Mouse (Mus musculus): ENCODE results near the gene Pik3r2. TPM values are rescaled to one million over a fixed set of nuclear protein-coding genes. Genes with fewer than 3 reads are reported as not detected.

Gene Pik3r2
- polyA plus RNA-seq, 1 experiment from 2014 or later: 112 TPM

GRCm38 (mm10) chr8:70803761-70804480, 27.4 kb upstream of the Pik3r2 start:
- H3K27me3 ChIP-seq (ENCODE audit: control insufficient read depth, insufficient read depth, low read depth, low read length): peaks cover 32% of the 10 kb centered on the region
- H3K4me3 ChIP-seq (ENCODE audit: low read depth, low read length): peak overlapping the region; percentile 58

GRCm38 (mm10) chr8:70802786-70803510, 26.4 kb upstream of the Pik3r2 start:
- Histone ChIP-seq H3K27me3 (ENCODE audit: control insufficient read depth, insufficient read depth, low read depth, low read length) (peaks cover 32% of the 10 kb centered on the region), H3K4me1 (ENCODE audit: control insufficient read depth, insufficient read depth, low read length) (peaks cover 13% of the 10 kb centered on the region), H3K9me3 (replicated peaks; ENCODE audit: control insufficient read depth, low read length, poor library complexity, severe bottlenecking) (no peaks in the 10 kb centered on the region), H3K4me3 (ENCODE audit: low read depth, low read length) (no peak overlapping the region), H3K4me2 (ENCODE audit: low read length) (no peak overlapping the region), H3K27ac (ENCODE audit: low read length) (no peak overlapping the region), H3K9ac (ENCODE audit: low read depth, low read length) (no peak overlapping the region), H3K36me3 (ENCODE audit: control insufficient read depth, insufficient read depth, low read length) (no peaks in the 10 kb centered on the region)
- no peak for ATAC-seq
- WGBS: 76% methylated on average over 11 of the region's 11 CpGs

More at GRCm38 (mm10) chr8:70803761-70804480, 27.4 kb upstream of the Pik3r2 start:
- no peak; the same call in 1 of the 2 replicates for ATAC-seq
- H3K4me1 ChIP-seq (ENCODE audit: control insufficient read depth, insufficient read depth, low read length): peaks cover 10% of the 10 kb centered on the region
- 1% methylated on average over 40 of the region's 47 CpGs for WGBS
- no peaks in the 10 kb centered on the region for H3K36me3 ChIP-seq (ENCODE audit: control insufficient read depth, insufficient read depth, low read length)
- H3K9me3 ChIP-seq (replicated peaks; ENCODE audit: control insufficient read depth, low read length, poor library complexity, severe bottlenecking): no peaks in the 10 kb centered on the region
- H3K9ac ChIP-seq (ENCODE audit: low read depth, low read length): peak overlapping the region; percentile 61
- peak overlapping the region; percentile 82 for H3K4me2 ChIP-seq (ENCODE audit: low read length)
- H3K27ac ChIP-seq (ENCODE audit: low read length): no peak overlapping the region

- peaks cover 32% of the 10 kb centered on the region for H3K27me3 ChIP-seq (ENCODE audit: control insufficient read depth, insufficient read depth, low read depth, low read length)
- no peak for ATAC-seq
- no peak overlapping the region for H3K27ac ChIP-seq (ENCODE audit: low read length)
- no peaks in the 10 kb centered on the region for H3K9me3 ChIP-seq (replicated peaks; ENCODE audit: control insufficient read depth, low read length, poor library complexity, severe bottlenecking)
- no peak overlapping the region for H3K4me2 ChIP-seq (ENCODE audit: low read length)
- WGBS: 74% methylated on average over 1 of the region's 1 CpGs
- peaks cover 16% of the 10 kb centered on the region for H3K4me1 ChIP-seq (ENCODE audit: control insufficient read depth, insufficient read depth, low read length)
- no peak overlapping the region for H3K9ac ChIP-seq (ENCODE audit: low read depth, low read length)
- H3K36me3 ChIP-seq (ENCODE audit: control insufficient read depth, insufficient read depth, low read length): no peaks in the 10 kb centered on the region
- H3K4me3 ChIP-seq (ENCODE audit: low read depth, low read length): no peak overlapping the region
Measured at GRCm38 (mm10) chr8:70801830-70802229, 25.3 kb upstream of the Pik3r2 start.

- peaks cover 28% of the 10 kb centered on the region for H3K27me3 ChIP-seq (ENCODE audit: control insufficient read depth, insufficient read depth, low read depth, low read length)
- no peaks in the 10 kb centered on the region for H3K9me3 ChIP-seq (replicated peaks; ENCODE audit: control insufficient read depth, low read length, poor library complexity, severe bottlenecking)
- H3K36me3 ChIP-seq (ENCODE audit: control insufficient read depth, insufficient read depth, low read length): no peaks in the 10 kb centered on the region
- H3K4me2 ChIP-seq (ENCODE audit: low read length): no peak overlapping the region
- WGBS: 42% methylated on average over 15 of the region's 15 CpGs
- ATAC-seq: no peak
- H3K9ac ChIP-seq (ENCODE audit: low read depth, low read length): no peak overlapping the region
- H3K4me1 ChIP-seq (ENCODE audit: control insufficient read depth, insufficient read depth, low read length): peaks cover 21% of the 10 kb centered on the region
- no peak overlapping the region for H3K4me3 ChIP-seq (ENCODE audit: low read depth, low read length)
- H3K27ac ChIP-seq (ENCODE audit: low read length): no peak overlapping the region
Measured at GRCm38 (mm10) chr8:70801156-70801555, 24.6 kb upstream of the Pik3r2 start.

GRCm38 (mm10) chr8:70800648-70801047, 24.1 kb upstream of the Pik3r2 start:
- Histone ChIP-seq H3K27ac (ENCODE audit: low read length) (no peak overlapping the region), H3K4me3 (ENCODE audit: low read depth, low read length) (no peak overlapping the region), H3K27me3 (ENCODE audit: control insufficient read depth, insufficient read depth, low read depth, low read length) (peaks cover 24% of the 10 kb centered on the region), H3K4me1 (ENCODE audit: control insufficient read depth, insufficient read depth, low read length) (peaks cover 21% of the 10 kb centered on the region), H3K9me3 (replicated peaks; ENCODE audit: control insufficient read depth, low read length, poor library complexity, severe bottlenecking) (no peaks in the 10 kb centered on the region), H3K36me3 (ENCODE audit: control insufficient read depth, insufficient read depth, low read length) (no peaks in the 10 kb centered on the region), H3K4me2 (ENCODE audit: low read length) (no peak overlapping the region), H3K9ac (ENCODE audit: low read depth, low read length) (0 out of 2 replicates have a peak overlapping the region, but pooled peaks have one; percentile 3)
- no peak for ATAC-seq
- 61% methylated on average over 10 of the region's 10 CpGs for WGBS

- peak overlapping the region; percentile 91 for H3K4me2 ChIP-seq (ENCODE audit: low read length)
- H3K9ac ChIP-seq (ENCODE audit: low read depth, low read length): peak overlapping the region; percentile 75
- peaks cover 13% of the 10 kb centered on the region for H3K27me3 ChIP-seq (ENCODE audit: control insufficient read depth, insufficient read depth, low read depth, low read length)
- no peaks in the 10 kb centered on the region for H3K36me3 ChIP-seq (ENCODE audit: control insufficient read depth, insufficient read depth, low read length)
- H3K4me1 ChIP-seq (ENCODE audit: control insufficient read depth, insufficient read depth, low read length): peaks cover 16% of the 10 kb centered on the region
- ATAC-seq: no peak
- 11% methylated on average over 15 of the region's 15 CpGs for WGBS
- peak overlapping the region; percentile 56 for H3K4me3 ChIP-seq (ENCODE audit: low read depth, low read length)
- no peaks in the 10 kb centered on the region for H3K9me3 ChIP-seq (replicated peaks; ENCODE audit: control insufficient read depth, low read length, poor library complexity, severe bottlenecking)
- no peak overlapping the region for H3K27ac ChIP-seq (ENCODE audit: low read length)
Measured at GRCm38 (mm10) chr8:70798281-70798680, 21.8 kb upstream of the Pik3r2 start.

- H3K36me3 ChIP-seq (ENCODE audit: control insufficient read depth, insufficient read depth, low read length): no peaks in the 10 kb centered on the region
- peak; percentile 84 for ATAC-seq
- under 1% methylated on average over 57 of the region's 57 CpGs for WGBS
- H3K27me3 ChIP-seq (ENCODE audit: control insufficient read depth, insufficient read depth, low read depth, low read length): peaks cover 11% of the 10 kb centered on the region
- peak overlapping the region; percentile 91 for H3K4me2 ChIP-seq (ENCODE audit: low read length)
- H3K9ac ChIP-seq (ENCODE audit: low read depth, low read length): peak overlapping the region; percentile 75
- no peaks in the 10 kb centered on the region for H3K9me3 ChIP-seq (replicated peaks; ENCODE audit: control insufficient read depth, low read length, poor library complexity, severe bottlenecking)
- peak overlapping the region; percentile 13; the same call in 1 of the 2 replicates for H3K27ac ChIP-seq (ENCODE audit: low read length)
- H3K4me1 ChIP-seq (ENCODE audit: control insufficient read depth, insufficient read depth, low read length): peaks cover 22% of the 10 kb centered on the region
- H3K4me3 ChIP-seq (ENCODE audit: low read depth, low read length): peak overlapping the region; percentile 56
Measured at GRCm38 (mm10) chr8:70797081-70798070, 20.9 kb upstream of the Pik3r2 start.

GRCm38 (mm10) chr8:70796403-70797080, 20.0 kb upstream of the Pik3r2 start:
- Histone ChIP-seq H3K36me3 (ENCODE audit: control insufficient read depth, insufficient read depth, low read length) (no peaks in the 10 kb centered on the region), H3K27me3 (ENCODE audit: control insufficient read depth, insufficient read depth, low read depth, low read length) (peaks cover 8% of the 10 kb centered on the region), H3K27ac (ENCODE audit: low read length) (peak overlapping the region; percentile 43; the same call in 1 of the 2 replicates), H3K9me3 (replicated peaks; ENCODE audit: control insufficient read depth, low read length, poor library complexity, severe bottlenecking) (no peaks in the 10 kb centered on the region), H3K4me2 (ENCODE audit: low read length) (peak overlapping the region; percentile 91), H3K4me1 (ENCODE audit: control insufficient read depth, insufficient read depth, low read length) (peaks cover 26% of the 10 kb centered on the region), H3K9ac (ENCODE audit: low read depth, low read length) (peak overlapping the region; percentile 75), H3K4me3 (ENCODE audit: low read depth, low read length) (peak overlapping the region; percentile 56)
- ATAC-seq: peak; percentile 1; the same call in 1 of the 2 replicates
- WGBS: 1% methylated on average over 46 of the region's 54 CpGs

Measured in midbrain, embryonic 16.5 days (tissue).